Comparison of ENCODE assay signal across 8 mouse cellular contexts in genomic region chr1:59684819-59685755, GRCm38 (mm10). TPM values are rescaled to one million over a fixed set of nuclear protein-coding genes. Genes with fewer than 3 reads are reported as not detected.
DNase-seq lines count a peak whose midpoint lies in the region; ATAC-seq and TF ChIP-seq lines count a peak whose summit lies in the region.

Gene Nop58, plus strand, starts transcription at chr1:59684971.

- H3K9me3 ChIP-seq in heart, embryonic 12.5 days (replicated peaks) = no peaks in the 10 kb centered on the region
- no peaks in the 10 kb centered on the region for H3K9me3 ChIP-seq in kidney, postnatal 0 days (replicated peaks; ENCODE audit: low read length)
- H3K9me3 ChIP-seq in liver, embryonic 11.5 days (ENCODE audit: control insufficient read depth, low read length) = no peaks in the 10 kb centered on the region
- no peaks in the 10 kb centered on the region for H3K9me3 ChIP-seq in stomach, embryonic 14.5 days (ENCODE audit: control insufficient read depth, low read depth, low read length)

- peak; percentile 96 for DNase-seq in CD4-positive helper T cell, adult 2 months (ENCODE audit: low read depth, low spot score)
- DNase-seq in brain, embryonic 18.5 days (ENCODE audit: low read depth, low spot score) = peak; percentile 95
- DNase-seq in kidney, postnatal 0 days (ENCODE audit: low spot score) = peak; percentile 99
- DNase-seq in liver, embryonic 11.5 days (ENCODE audit: low spot score) = peak; percentile 85
- DNase-seq in naive thymus-derived CD4-positive, alpha-beta T cell, adult 2 months (ENCODE audit: low read depth) = peak; percentile 95

- H3K27ac ChIP-seq in heart, embryonic 12.5 days (ENCODE audit: poor library complexity, severe bottlenecking) = peak within 1 kb of the TSS; percentile 69
- peak within 1 kb of the TSS; percentile 85 for H3K27ac ChIP-seq in kidney, postnatal 0 days
- peak within 1 kb of the TSS; percentile 73 for H3K27ac ChIP-seq in liver, embryonic 11.5 days (ENCODE audit: low read depth, low read length)
- H3K27ac ChIP-seq in stomach, embryonic 14.5 days (ENCODE audit: low read length) = peak within 1 kb of the TSS; percentile 89

- H3K4me2 ChIP-seq in heart, embryonic 12.5 days = peak within 1 kb of the TSS; percentile 95
- peak within 1 kb of the TSS; percentile 87 for H3K4me2 ChIP-seq in kidney, postnatal 0 days (ENCODE audit: low read length)
- H3K4me2 ChIP-seq in liver, embryonic 11.5 days = peak within 1 kb of the TSS; percentile 86
- peak within 1 kb of the TSS; percentile 90 for H3K4me2 ChIP-seq in stomach, embryonic 14.5 days (replicated peaks; ENCODE audit: low read depth, low read length)

- no peaks in the 10 kb centered on the region for H3K27me3 ChIP-seq in heart, embryonic 12.5 days (replicated peaks)
- H3K27me3 ChIP-seq in kidney, postnatal 0 days (ENCODE audit: insufficient read depth, low read length) = no peaks in the 10 kb centered on the region
- no peaks in the 10 kb centered on the region for H3K27me3 ChIP-seq in liver, embryonic 11.5 days (replicated peaks; ENCODE audit: control insufficient read depth, insufficient read depth, low read length)
- H3K27me3 ChIP-seq in stomach, embryonic 14.5 days (ENCODE audit: control insufficient read depth, insufficient read depth, low read length) = no peaks in the 10 kb centered on the region

- peak within 1 kb of the TSS; percentile 64 for H3K4me3 ChIP-seq in heart, embryonic 12.5 days
- peak within 1 kb of the TSS; percentile 58 for H3K4me3 ChIP-seq in kidney, postnatal 0 days (replicated peaks; ENCODE audit: low read depth, low read length)
- peak within 1 kb of the TSS; percentile 80 for H3K4me3 ChIP-seq in liver, embryonic 11.5 days (ENCODE audit: low read depth, low read length)
- peak within 1 kb of the TSS; percentile 90 for H3K4me3 ChIP-seq in stomach, embryonic 14.5 days (ENCODE audit: low read depth, low read length)

- TF ChIP-seq CTCF in kidney, postnatal 0 days (IDR thresholded peaks at IDR 0.05; ENCODE audit: low read depth) = no peak

- WGBS in heart, embryonic 12.5 days = under 1% methylated on average over 49 of the region's 49 CpGs
- WGBS in kidney, postnatal 0 days = under 1% methylated on average over 49 of the region's 49 CpGs
- WGBS in liver, embryonic 11.5 days = under 1% methylated on average over 49 of the region's 49 CpGs
- WGBS in stomach, embryonic 14.5 days = under 1% methylated on average over 49 of the region's 49 CpGs

- H3K9ac ChIP-seq in heart, embryonic 12.5 days = peak within 1 kb of the TSS; percentile 74
- peak within 1 kb of the TSS; percentile 76 for H3K9ac ChIP-seq in kidney, postnatal 0 days (ENCODE audit: low read depth, low read length)
- H3K9ac ChIP-seq in liver, embryonic 11.5 days (ENCODE audit: low read depth, low read length) = peak within 1 kb of the TSS; percentile 89
- peak within 1 kb of the TSS; percentile 84 for H3K9ac ChIP-seq in stomach, embryonic 14.5 days (replicated peaks; ENCODE audit: low read depth, low read length)

- H3K36me3 ChIP-seq in heart, embryonic 12.5 days = peaks cover 7% of the 10 kb centered on the region
- H3K36me3 ChIP-seq in kidney, postnatal 0 days (ENCODE audit: insufficient read depth, low read length) = no peaks in the 10 kb centered on the region
- peaks cover 2% of the 10 kb centered on the region; the same call in 1 of the 2 replicates for H3K36me3 ChIP-seq in liver, embryonic 11.5 days (ENCODE audit: control insufficient read depth, insufficient read depth, low read length)
- H3K36me3 ChIP-seq in stomach, embryonic 14.5 days (ENCODE audit: control insufficient read depth, insufficient read depth, low read length) = no peaks in the 10 kb centered on the region

- H3K4me1 ChIP-seq in heart, embryonic 12.5 days (replicated peaks) = peaks cover 21% of the 10 kb centered on the region
- H3K4me1 ChIP-seq in kidney, postnatal 0 days (replicated peaks; ENCODE audit: insufficient read depth, low read length) = peaks cover 10% of the 10 kb centered on the region; the same call in 1 of the 2 replicates
- peaks cover 5% of the 10 kb centered on the region; the same call in 1 of the 2 replicates for H3K4me1 ChIP-seq in liver, embryonic 11.5 days (replicated peaks; ENCODE audit: control insufficient read depth, insufficient read depth, low read length)
- peaks cover 15% of the 10 kb centered on the region for H3K4me1 ChIP-seq in stomach, embryonic 14.5 days (ENCODE audit: control insufficient read depth, insufficient read depth, low read length)

- ATAC-seq in erythroid progenitor cell, adult 5-6 weeks (replicated peaks; ENCODE audit: low FRiP score, poor library complexity, severe bottlenecking) = peak; percentile 99
- peak; percentile 95 for ATAC-seq in heart, embryonic 12.5 days (ENCODE audit: insufficient number of reproducible peaks, low FRiP score)
- peak; percentile 94 for ATAC-seq in kidney, postnatal 0 days (replicated peaks; ENCODE audit: low FRiP score, low read depth)
- peak; percentile 96 for ATAC-seq in liver, embryonic 11.5 days (replicated peaks; ENCODE audit: low FRiP score)
- peak; percentile 96 for ATAC-seq in stomach, embryonic 14.5 days (ENCODE audit: insufficient number of reproducible peaks, insufficient read depth, low FRiP score, low read depth)

RNA-seq across cellular contexts. Expression of gene Nop58, which starts in this region (rescaled TPM):
- 13.7 and 46.5 TPM in 2 replicates for total RNA-seq in erythroid progenitor cell, adult 5-6 weeks (2015; ENCODE audit: low replicate concordance)
- 113 and 249 TPM in 2 replicates for total RNA-seq in erythroid progenitor cell, adult 5-6 weeks (2017; ENCODE audit: low replicate concordance)
- 186 and 187 TPM in 2 replicates for polyA plus RNA-seq in heart, embryonic 12.5 days (2016; fragmentation: Nextera tagmentation; extraction: Ambion mirVana)
- 162 and 173 TPM in 2 replicates for polyA plus RNA-seq in kidney, postnatal 0 days (2015; fragmentation: Nextera tagmentation; extraction: Ambion mirVana)
- polyA plus RNA-seq in liver, embryonic 11.5 days (2014; fragmentation: Nextera tagmentation; extraction: Ambion mirVana) = 400 and 416 TPM in 2 replicates
- 219 and 254 TPM in 2 replicates for polyA plus RNA-seq in stomach, embryonic 14.5 days (2014; fragmentation: Nextera tagmentation; extraction: Ambion mirVana)

Comparison
In these comparisons a context has a peak if more than half of its experiments do, and no peak if none do; other contexts are left out.
1. Peak in every context shown above with its lines: DNase-seq, ATAC-seq, H3K4me3 ChIP-seq and H3K27ac ChIP-seq.